Mouse (Mus musculus): ENCODE measurements around the gene Fam53a.

The Fam53a gene

GRCm38 (mm10) chr5:33630061-33630460 is 626 bp upstream of the Fam53a start:
- no peak for DNase-seq

GRCm38 (mm10) chr5:33628820-33629300 is 575 bp downstream of the Fam53a start:
- peak; percentile 57 for DNase-seq

DNA sequence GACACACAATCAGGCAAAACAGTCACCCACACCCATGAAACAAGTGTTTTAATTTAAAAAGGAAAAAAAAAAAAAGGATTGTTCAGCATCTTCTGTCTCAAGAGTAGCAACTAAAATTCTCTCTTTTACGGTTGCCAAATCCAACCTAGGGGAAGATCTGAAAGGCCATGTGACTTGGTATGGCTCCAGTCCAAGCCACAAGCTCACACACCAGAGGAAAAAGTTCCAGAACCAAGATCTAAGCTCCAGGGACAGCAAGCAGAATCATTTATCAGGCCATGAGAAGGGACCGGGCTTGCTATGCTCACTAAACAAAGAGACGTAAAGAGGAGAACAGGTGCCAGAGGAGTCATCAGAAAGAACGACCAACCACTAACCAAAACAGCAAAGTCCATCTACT is 1.5 kb downstream of the Fam53a start:
- peak; percentile 49 for DNase-seq

DNA sequence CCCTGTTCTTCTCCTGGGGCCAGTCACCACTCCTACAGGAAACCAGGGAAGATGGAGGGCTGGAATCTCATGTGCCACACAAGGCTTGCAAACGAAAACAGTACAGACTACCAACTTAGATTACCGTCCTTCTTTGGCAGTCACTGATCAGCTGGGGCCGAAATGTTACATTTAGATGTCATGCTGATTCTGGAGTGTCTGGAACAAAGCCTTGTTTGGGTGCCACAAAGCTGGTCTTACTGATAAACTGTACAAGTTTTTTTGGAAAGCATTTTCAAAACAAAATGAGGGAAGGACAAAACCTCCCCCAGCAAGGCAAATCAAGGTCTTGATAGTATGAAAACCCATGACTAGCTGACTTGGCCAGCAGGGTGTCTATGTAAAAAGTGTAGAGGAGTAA is 5.7 kb downstream of the Fam53a start:
- DNase-seq, result no peak

- no peak for DNase-seq
These were observed 6.8 kb downstream of the Fam53a start for GRCm38 (mm10) chr5:33622671-33623070.

- DNase-seq, result no peak
These were observed 15.0 kb downstream of the Fam53a start for GRCm38 (mm10) chr5:33614391-33614790.

- no peak for DNase-seq
These were observed 17.6 kb downstream of the Fam53a start for GRCm38 (mm10) chr5:33611795-33612194.

DNA sequence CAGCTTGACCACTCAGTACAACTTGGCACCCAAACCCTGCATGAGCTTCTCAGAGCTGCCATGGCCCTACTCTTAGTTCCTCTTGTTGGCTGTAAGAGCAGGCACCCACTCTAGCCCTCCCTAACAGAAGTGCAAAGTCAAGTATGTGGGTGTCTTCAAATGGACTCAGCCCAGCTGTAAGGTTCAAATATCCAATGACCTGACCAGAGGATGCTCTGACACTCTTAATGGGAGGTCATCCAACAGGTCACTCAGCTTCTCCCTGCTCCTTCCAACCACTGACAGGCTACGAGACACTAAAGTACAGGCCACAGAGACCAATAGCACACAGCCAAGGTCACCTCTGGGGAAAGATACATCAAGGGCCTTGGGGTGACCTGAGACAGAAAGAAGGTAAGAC is 20.2 kb downstream of the Fam53a start:
- DNase-seq, result peak; percentile 74

- DNase-seq, result no peak
These were observed 22.0 kb downstream of the Fam53a start for GRCm38 (mm10) chr5:33607434-33607833.

- DNase-seq, result no peak
These were observed 22.8 kb downstream of the Fam53a start for GRCm38 (mm10) chr5:33606631-33607030.

GRCm38 (mm10) chr5:33605314-33605713 is 24.1 kb downstream of the Fam53a start:
- DNase-seq, result peak; percentile 11

GRCm38 (mm10) chr5:33593620-33594019 is 35.8 kb downstream of the Fam53a start:
- no peak for DNase-seq

DNA sequence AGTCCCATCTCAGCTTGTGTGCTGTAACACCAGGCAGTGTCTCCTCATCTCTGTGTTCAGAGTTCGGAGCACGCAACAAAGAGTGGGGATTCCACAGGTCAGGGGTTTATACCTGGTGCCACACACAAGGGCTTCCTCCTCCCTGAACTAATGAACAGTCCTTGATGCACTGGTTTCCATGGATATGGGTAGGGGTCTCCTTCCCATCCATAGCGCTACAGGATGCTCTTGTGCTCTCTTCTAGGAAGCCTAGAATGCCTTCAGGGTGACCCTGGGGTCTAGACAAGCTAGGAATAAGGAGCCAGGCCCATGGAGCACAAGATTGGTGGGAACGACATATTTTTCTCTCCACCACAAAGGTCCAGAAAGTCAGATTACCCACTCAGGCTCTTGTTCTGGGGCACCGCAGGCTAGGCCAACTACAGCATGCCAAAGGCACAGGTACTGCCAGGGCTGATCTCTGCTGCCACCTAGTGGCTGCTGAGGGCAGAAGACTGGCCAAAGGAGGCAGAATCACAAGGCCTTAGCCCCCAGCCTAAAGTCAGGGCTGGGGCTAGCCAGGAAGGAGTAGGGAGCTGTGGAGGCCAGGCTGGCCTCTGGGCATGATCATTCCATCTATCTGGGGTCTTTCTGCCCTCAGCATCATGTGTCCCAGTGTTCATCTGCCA is 40.1 kb downstream of the Fam53a start:
- peak; percentile 57 for DNase-seq

- DNase-seq, result no peak
These were observed 41.4 kb downstream of the Fam53a start for GRCm38 (mm10) chr5:33588066-33588465.

DNA sequence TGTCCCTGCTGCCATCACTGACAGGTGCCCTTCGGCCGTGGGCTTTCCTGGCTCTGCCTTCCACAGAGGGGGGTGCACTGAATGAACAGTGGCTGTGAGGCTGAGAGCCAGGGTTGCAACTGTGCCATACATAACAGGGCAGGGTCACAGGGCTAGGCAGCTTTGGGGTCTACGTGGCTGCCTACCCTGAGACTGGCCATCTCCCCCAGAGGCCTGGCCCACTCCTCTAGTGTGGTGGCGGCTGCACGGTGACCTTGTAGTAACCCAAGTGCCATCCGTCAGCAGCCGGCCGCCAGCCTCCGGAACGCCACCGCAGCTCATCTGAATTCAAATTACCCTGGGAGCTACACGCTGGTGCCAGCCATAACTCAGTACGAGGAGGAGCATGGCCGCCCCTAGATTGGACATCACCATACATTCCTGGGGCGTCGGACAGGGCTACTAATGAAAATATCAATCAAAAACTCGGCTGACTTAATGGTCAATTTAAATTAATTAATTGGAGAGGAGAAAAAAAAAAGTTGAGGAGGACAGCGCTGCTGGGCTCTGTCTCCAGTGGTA is 41.9 kb downstream of the Fam53a start:
- DNase-seq, result no peak

GRCm38 (mm10) chr5:33580336-33580735 is 49.1 kb downstream of the Fam53a start:
- no peak for DNase-seq

GRCm38 (mm10) chr5:33574207-33574606 is 55.2 kb downstream of the Fam53a start:
- no peak for DNase-seq

DNA sequence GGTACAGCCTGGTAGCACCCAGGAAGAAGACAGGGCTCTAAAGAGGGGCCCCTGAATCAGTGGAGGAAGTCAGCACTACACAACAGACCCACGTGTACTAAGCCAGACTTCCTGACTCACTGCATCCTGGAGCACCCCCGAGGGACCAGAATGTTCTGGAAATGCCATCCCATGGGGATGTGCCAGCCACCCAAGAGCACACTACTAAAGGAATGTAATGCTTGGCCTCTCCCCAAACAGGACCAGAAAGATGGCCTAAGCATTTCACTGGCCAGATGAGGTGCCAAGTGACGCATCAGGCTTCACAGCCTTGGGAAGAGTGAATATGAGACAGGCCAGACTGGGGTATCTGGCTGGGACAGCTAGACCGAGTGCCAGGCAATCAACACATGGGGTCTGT is 63.5 kb downstream of the Fam53a start:
- no peak for DNase-seq

DNA sequence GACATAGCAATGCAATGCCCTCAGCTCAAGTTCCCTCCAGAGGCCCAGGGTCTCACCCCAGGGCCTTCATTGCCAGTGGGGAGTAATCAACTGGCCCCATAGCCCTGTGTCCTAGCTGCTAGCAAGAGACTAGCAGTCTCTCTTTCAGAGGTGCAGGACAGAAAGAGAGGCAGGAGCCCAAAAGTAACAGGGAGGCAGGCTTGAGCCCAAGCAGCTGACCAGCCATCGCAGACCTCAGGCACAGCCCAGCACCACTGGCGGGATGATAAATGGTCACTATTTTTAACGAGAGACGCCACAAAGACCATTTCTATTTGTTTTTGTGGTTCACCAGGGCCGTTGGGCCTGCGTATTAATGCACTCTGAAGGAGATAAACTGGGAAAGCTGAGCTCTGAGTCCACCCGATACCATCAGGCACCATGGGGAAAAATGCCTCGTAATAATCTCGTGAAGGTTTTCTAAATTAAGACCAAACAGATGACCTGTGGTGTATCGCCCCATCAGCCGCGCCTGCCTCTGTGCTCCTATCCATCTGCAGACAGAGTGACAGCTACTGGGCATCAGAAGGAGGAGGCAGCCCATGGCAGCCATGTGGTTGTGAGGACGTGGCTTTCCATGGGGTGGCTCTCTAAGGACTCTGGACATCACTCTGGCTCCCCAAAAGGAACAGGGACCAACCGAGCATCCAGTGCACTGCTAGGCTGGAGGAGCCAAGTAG is 73.0 kb downstream of the Fam53a start:
- no peak for DNase-seq
